Mouse (Mus musculus) MEL-GATA-1-ER (cell line): Measurements from ENCODE around the gene Fbxo41.

Experiments
- DNase-seq: peaks from one replicate; pipeline ENCODE4 v3.0.0-alpha.2; 2012; ENCODE audit warnings: low read depth; ENCODE audit errors: extremely low read depth

Gene Fbxo41

GRCm38 (mm10) chr6:85491606-85492005 is 11.2 kb downstream of the Fbxo41 start:
- no peak for DNase-seq

GRCm38 (mm10) chr6:85490252-85490651 is 12.5 kb downstream of the Fbxo41 start:
- DNase-seq, result no peak

GRCm38 (mm10) chr6:85489717-85490116 is 13.1 kb downstream of the Fbxo41 start:
- DNase-seq, result no peak

GRCm38 (mm10) chr6:85488510-85488909 is 14.3 kb downstream of the Fbxo41 start:
- no peak for DNase-seq

- no peak for DNase-seq
Measured at GRCm38 (mm10) chr6:85485738-85486137, 17.1 kb downstream of the Fbxo41 start.

GRCm38 (mm10) chr6:85483843-85484721 is 18.7 kb downstream of the Fbxo41 start:
- no peak for DNase-seq

- DNase-seq, result no peak
Measured at GRCm38 (mm10) chr6:85480685-85481084, 22.1 kb downstream of the Fbxo41 start.

- DNase-seq, result no peak
Measured at GRCm38 (mm10) chr6:85479979-85480378, 22.8 kb downstream of the Fbxo41 start.

GRCm38 (mm10) chr6:85478416-85478815 is 24.4 kb downstream of the Fbxo41 start:
- DNase-seq, result no peak

- DNase-seq, result peak; percentile 10
Measured at GRCm38 (mm10) chr6:85477366-85477917, 25.4 kb downstream of the Fbxo41 start.

- DNase-seq, result no peak
Measured at GRCm38 (mm10) chr6:85475581-85475980, 27.2 kb downstream of the Fbxo41 start.

GRCm38 (mm10) chr6:85472542-85472941 is 30.3 kb downstream of the Fbxo41 start:
- DNase-seq, result no peak

- DNase-seq, result no peak
Measured at GRCm38 (mm10) chr6:85471962-85472361, 30.8 kb downstream of the Fbxo41 start.

- no peak for DNase-seq
Measured at GRCm38 (mm10) chr6:85469660-85470430, 32.9 kb downstream of the Fbxo41 start.

- DNase-seq, result no peak
Measured at GRCm38 (mm10) chr6:85465381-85465780, 37.4 kb downstream of the Fbxo41 start.

GRCm38 (mm10) chr6:85459621-85460020 is 43.2 kb downstream of the Fbxo41 start:
- DNase-seq, result no peak

- no peak for DNase-seq
Measured at GRCm38 (mm10) chr6:85452816-85453215, 50.0 kb downstream of the Fbxo41 start.

- no peak for DNase-seq
Measured at GRCm38 (mm10) chr6:85452411-85452665, 50.5 kb downstream of the Fbxo41 start.

GRCm38 (mm10) chr6:85451664-85452410 is 51.0 kb downstream of the Fbxo41 start, which contains the start of gene Pradc1:
TSS of gene Pradc1 (minus strand) at chr6:85451970.
- peak; percentile 94 for DNase-seq

- DNase-seq, result peak; percentile 97
Measured at GRCm38 (mm10) chr6:85450697-85451663, 51.8 kb downstream of the Fbxo41 start, which contains the start of gene Cct7. TSS of gene Cct7 (plus strand) at chr6:85451514.
